Mouse (Mus musculus) heart, adult 2 months (tissue): Measurements from ENCODE around the gene Csmd2. TPM values are rescaled to one million over a fixed set of nuclear protein-coding genes. Genes with fewer than 3 reads are reported as not detected.

Experiments
- DNase-seq, 2 experiments: peaks; one replicate each; pipeline ENCODE4 v3.0.0; 2021
- H3K27ac ChIP-seq: fragments of 200-600 bp; 2 replicates; pipeline ENCODE4 v1.8.1; 2022
- H3K27me3 ChIP-seq: fragments of 200-500 bp; 2 replicates; pipeline ENCODE4 v1.6.1; 2012; ENCODE audit warnings: mild to moderate bottlenecking, low read length, inconsistent platforms, mixed read lengths; ENCODE audit not compliant: control insufficient read depth, insufficient read depth
- H3K36me3 ChIP-seq: fragments of 200-500 bp; 2 replicates; pipeline ENCODE4 v1.6.1; 2012; ENCODE audit warnings: low read length, inconsistent platforms; ENCODE audit not compliant: control insufficient read depth, insufficient read depth
- H3K4me1 ChIP-seq: fragments of 200-500 bp; 2 replicates; pipeline ENCODE4 v1.6.1; 2011; ENCODE audit warnings: low read length; ENCODE audit not compliant: control insufficient read depth, insufficient read depth
- H3K4me3 ChIP-seq: fragments of 200-600 bp; 2 replicates; pipeline ENCODE4 v1.8.1; 2022
- H3K79me2 ChIP-seq: fragments of 200-500 bp; replicated peaks from 2 replicates; pipeline ENCODE4 v1.6.1; 2012; ENCODE audit warnings: mild to moderate bottlenecking, inconsistent platforms, low read length, moderate library complexity, mixed read lengths; ENCODE audit not compliant: control insufficient read depth, insufficient read depth
- H3K9ac ChIP-seq: fragments of 200-500 bp; 2 replicates; pipeline ENCODE4 v1.6.1; 2012; ENCODE audit warnings: low read depth, mild to moderate bottlenecking, control low read depth, inconsistent platforms, low read length, mixed read lengths
- CTCF ChIP-seq: fragments of 200-600 bp; IDR thresholded peaks from 2 replicates; pipeline ENCODE4 v1.8.1; 2022; ENCODE audit warnings: antibody characterized with exemption, mild to moderate bottlenecking, moderate library complexity
- EP300 ChIP-seq: fragments of 200-500 bp; IDR thresholded peaks from 2 replicates; pipeline ENCODE4 v1.6.1; 2011; ENCODE audit warnings: low read depth, low read length, control low read depth; ENCODE audit not compliant: insufficient read depth
- POLR2A ChIP-seq: fragments of 200-500 bp; IDR thresholded peaks from 2 replicates; pipeline ENCODE4 v1.6.1; 2011; ENCODE audit warnings: mild to moderate bottlenecking, low read depth, low read length, control low read depth; ENCODE audit not compliant: insufficient read depth
- WGBS: fragments of 180-500 bp; shearing (Covaris S2); methylation state at CpG from one replicate; pipeline ENCODE4 v1.1.7; 2018; 5-methylcytosine and 5-hydroxymethylcytosine counted together
- intact Hi-C: fragments of 180-260 bp; cut with DNase I; formaldehyde crosslinking; loops from one replicate; pipeline ENCODE4 v1.15.1; 2025
- polyA plus RNA-seq: library from polyadenylated mRNA; depleted of rRNA; stranded (reverse); fragments of >200 nt; gene quantifications from 2 replicates; pipeline ENCODE4 v1.2.3, GENCODE M21; 2012
- total RNA-seq, 2 experiments: library from RNA; stranded (reverse); gene quantifications; 2 replicates each; pipeline ENCODE4 v1.2.3; 2021

The Csmd2 gene
- total and polyA plus RNA-seq, 3 experiments = not detected

- intact Hi-C loops = no loop called here
- 74% methylated on average over 1 of the region's 1 CpGs for whole genome bisulfite sequencing
Measured at GRCm38 (mm10) chr4:128468040-128468439, 480.4 kb downstream of the Csmd2 start.

GRCm38 (mm10) chr4:128476249-128476648, 488.6 kb downstream of the Csmd2 start:
- Histone ChIP-seq H3K27me3 (no peaks in the 10 kb centered on the region), H3K9ac (no peak overlapping the region), H3K4me1 (no peaks in the 10 kb centered on the region), H3K36me3 (no peaks in the 10 kb centered on the region), H3K27ac (no peak overlapping the region), H3K4me3 (no peak overlapping the region), H3K79me2 (no peaks in the 10 kb centered on the region)
- WGBS = 89% methylated on average over 5 of the region's 5 CpGs
- intact Hi-C loops = no loop called here
- no peak for DNase-seq
- TF ChIP-seq EP300 (no peak), CTCF (no peak), POLR2A (no peak)

More at GRCm38 (mm10) chr4:128468040-128468439, 480.4 kb downstream of the Csmd2 start:
- no peaks in the 10 kb centered on the region for H3K36me3 ChIP-seq
- no peak overlapping the region for H3K9ac ChIP-seq
- DNase-seq = no peak
- no peaks in the 10 kb centered on the region for H3K27me3 ChIP-seq
- no peak overlapping the region for H3K27ac ChIP-seq
- no peaks in the 10 kb centered on the region for H3K79me2 ChIP-seq
- no peak overlapping the region for H3K4me3 ChIP-seq
- TF ChIP-seq CTCF = peak; percentile 27
- TF ChIP-seq EP300 = no peak
- no peak for TF ChIP-seq POLR2A
- H3K4me1 ChIP-seq = no peaks in the 10 kb centered on the region

- DNase-seq = no peak
- H3K4me1 ChIP-seq = no peaks in the 10 kb centered on the region
- no peak overlapping the region for H3K9ac ChIP-seq
- no peak overlapping the region for H3K27ac ChIP-seq
- no peaks in the 10 kb centered on the region for H3K79me2 ChIP-seq
- intact Hi-C loops = no loop called here
- no peaks in the 10 kb centered on the region for H3K27me3 ChIP-seq
- TF ChIP-seq EP300 (no peak), CTCF (no peak), POLR2A (no peak)
- no peaks in the 10 kb centered on the region for H3K36me3 ChIP-seq
- WGBS = 76% methylated on average over 7 of the region's 7 CpGs
- H3K4me3 ChIP-seq = no peak overlapping the region
Measured at GRCm38 (mm10) chr4:128483891-128484290, 496.2 kb downstream of the Csmd2 start.

GRCm38 (mm10) chr4:128484679-128485078, 497.0 kb downstream of the Csmd2 start:
- Histone ChIP-seq H3K4me3 (no peak overlapping the region), H3K79me2 (no peaks in the 10 kb centered on the region), H3K9ac (no peak overlapping the region), H3K36me3 (no peaks in the 10 kb centered on the region), H3K27ac (no peak overlapping the region), H3K27me3 (no peaks in the 10 kb centered on the region), H3K4me1 (no peaks in the 10 kb centered on the region)
- TF ChIP-seq POLR2A (no peak), EP300 (no peak), CTCF (no peak)
- intact Hi-C loops = no loop called here
- WGBS = 68% methylated on average over 2 of the region's 2 CpGs
- DNase-seq = no peak

GRCm38 (mm10) chr4:128489521-128490100, 502.0 kb downstream of the Csmd2 start:
- 83% methylated on average over 11 of the region's 11 CpGs for WGBS
- Histone ChIP-seq H3K9ac (no peak overlapping the region), H3K27me3 (no peaks in the 10 kb centered on the region), H3K4me3 (no peak overlapping the region), H3K79me2 (no peaks in the 10 kb centered on the region), H3K4me1 (no peaks in the 10 kb centered on the region), H3K27ac (no peak overlapping the region), H3K36me3 (no peaks in the 10 kb centered on the region)
- TF ChIP-seq CTCF = no peak
- no peak for TF ChIP-seq EP300
- TF ChIP-seq POLR2A = no peak
- no peak for DNase-seq
- intact Hi-C loops = no loop called here

- no peak overlapping the region for H3K4me3 ChIP-seq
- H3K4me1 ChIP-seq = no peaks in the 10 kb centered on the region
- H3K9ac ChIP-seq = no peak overlapping the region
- intact Hi-C loops = no loop called here
- 76% methylated on average over 8 of the region's 8 CpGs for WGBS
- DNase-seq = no peak
- no peak for TF ChIP-seq CTCF
- H3K27me3 ChIP-seq = no peaks in the 10 kb centered on the region
- H3K79me2 ChIP-seq = no peaks in the 10 kb centered on the region
- no peak overlapping the region for H3K27ac ChIP-seq
- H3K36me3 ChIP-seq = no peaks in the 10 kb centered on the region
Measured at GRCm38 (mm10) chr4:128492055-128492454, 504.4 kb downstream of the Csmd2 start.
